Mouse (Mus musculus) cerebellum, adult 8-10 months (tissue): ENCODE measurements at regions not wholly inside any gene's neighbourhood (a gene's known extent, or its start where the extent isn't known, plus 50 kb on each side); places are given as distances from the start of the nearest gene placed in this dataset.

Experiments
- DNase-seq: peaks from one replicate; pipeline ENCODE4 v3.0.0; 2022

DNA sequence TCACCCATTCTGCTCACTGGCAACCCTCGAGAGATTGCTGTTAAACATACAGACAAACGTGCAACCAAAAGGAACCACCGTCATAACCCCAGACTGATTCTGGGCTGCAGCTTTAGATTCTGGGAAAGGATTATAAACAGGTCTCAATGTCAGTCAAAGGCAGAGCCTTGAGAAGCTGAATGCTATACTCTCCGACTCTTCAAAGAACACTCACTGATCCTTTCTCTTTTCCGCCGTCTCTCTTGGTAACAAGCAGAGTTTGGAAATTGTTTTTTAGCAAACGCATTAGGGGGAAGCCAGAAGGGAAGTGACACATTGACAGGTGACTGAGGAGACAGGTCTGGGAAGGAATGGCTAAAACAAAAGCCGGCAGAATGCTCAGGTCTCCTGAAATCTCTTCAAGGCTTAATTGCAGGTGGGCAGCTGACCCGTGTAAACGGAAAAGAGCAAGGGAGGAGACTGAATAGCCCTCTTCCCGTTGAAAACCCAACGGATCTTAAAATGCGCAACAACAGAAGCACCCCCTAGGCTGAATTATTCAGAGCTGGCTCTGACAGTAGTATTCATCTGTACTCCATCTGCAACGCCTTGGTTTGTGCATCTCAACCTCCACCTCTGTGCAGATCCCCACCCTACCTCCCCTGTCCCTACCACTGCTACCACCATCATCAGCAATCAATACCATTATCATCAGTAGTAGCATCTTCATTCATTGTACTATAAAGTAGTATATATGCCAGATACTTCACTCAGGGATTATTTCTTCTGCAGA, 219.6 kb downstream of the Tmem38b start:
- no peak for DNase-seq

DNA sequence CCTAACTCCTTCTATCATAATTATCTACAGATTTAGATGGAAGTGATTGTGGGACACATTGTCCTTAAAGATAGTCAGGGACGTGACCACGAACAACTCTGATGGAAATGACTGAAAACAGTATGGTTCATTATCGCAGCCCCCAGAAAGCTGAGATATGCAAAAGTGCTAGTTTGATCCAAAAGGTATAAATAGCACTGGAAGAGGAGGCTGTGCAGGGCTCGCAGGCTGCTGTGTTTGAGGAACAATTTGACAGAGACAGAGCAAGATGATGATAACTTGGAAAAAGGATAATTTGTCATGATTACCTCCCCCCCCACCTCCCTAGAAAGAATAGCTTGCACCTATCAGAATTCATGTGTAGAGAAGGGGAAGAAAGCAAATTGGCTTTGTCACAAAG, 238.5 kb downstream of the Tmem38b start:
- DNase-seq: no peak

GRCm38 (mm10) chr4:54071951-54072350, 246.1 kb downstream of the Tmem38b start:
- DNase-seq: no peak

DNA sequence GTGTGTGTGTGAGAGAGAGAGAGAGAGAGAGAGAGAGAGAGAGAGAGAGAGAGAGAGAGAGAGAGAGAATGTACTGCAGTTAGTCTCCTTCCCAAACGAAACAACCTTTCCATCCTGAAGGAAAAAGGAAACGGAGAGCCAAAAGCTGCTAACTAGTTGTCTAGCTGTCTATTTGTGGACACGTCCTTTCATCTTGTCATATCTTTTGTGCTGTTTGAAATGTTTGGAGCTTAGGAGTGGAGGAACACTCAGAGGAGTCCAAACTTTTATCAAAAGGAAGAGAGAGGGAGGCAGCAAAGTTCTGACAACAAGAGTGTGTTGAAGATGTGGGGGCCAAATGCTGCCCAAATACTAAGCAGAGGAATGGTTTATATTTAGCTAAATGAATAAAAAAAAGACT, 246.6 kb downstream of the Tmem38b start:
- DNase-seq: no peak

GRCm38 (mm10) chr4:54072932-54073331, 247.1 kb downstream of the Tmem38b start:
- DNase-seq: no peak

DNA sequence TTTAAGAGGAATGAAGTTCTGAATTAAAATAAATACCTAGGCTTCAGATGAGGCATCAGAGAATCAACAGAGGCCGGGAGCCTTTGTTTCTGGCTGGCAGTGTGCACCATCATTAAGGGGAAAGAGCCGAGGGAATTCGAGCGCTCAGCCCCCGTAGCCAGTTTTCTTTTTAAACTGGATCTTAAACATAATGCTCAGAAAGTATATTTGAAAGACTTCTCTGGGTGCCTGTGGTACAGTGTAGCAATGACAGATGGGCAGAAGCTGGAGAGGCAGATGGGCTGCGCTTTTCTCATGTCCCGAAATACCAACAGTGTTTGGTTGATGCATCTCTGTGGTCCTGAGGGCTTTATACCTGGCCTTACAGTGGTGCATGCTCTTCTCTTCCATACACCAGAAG, 247.6 kb downstream of the Tmem38b start:
- no peak for DNase-seq

DNA sequence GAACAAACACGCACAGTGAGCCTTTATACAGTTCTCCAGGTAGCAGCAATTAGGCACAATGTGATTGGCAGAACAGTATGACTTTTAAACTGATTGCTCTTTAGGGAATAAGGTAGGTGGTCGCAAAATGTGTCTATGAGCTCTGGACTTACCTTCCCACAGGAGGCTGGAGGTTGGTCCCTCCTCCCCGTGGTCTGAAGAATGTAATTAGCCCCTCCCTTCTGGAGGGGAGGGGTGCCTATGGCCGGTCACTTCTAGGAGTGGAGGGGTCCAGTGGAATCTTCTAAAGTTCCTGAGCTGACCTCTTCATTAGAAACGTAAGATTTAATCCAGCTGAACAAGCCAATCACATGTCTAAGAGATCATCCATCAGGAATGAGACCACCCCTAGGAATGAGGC, 248.4 kb downstream of the Tmem38b start:
- no peak for DNase-seq

- no peak for DNase-seq
Observed at GRCm38 (mm10) chr4:54080526-54080925, 254.7 kb downstream of the Tmem38b start.

DNA sequence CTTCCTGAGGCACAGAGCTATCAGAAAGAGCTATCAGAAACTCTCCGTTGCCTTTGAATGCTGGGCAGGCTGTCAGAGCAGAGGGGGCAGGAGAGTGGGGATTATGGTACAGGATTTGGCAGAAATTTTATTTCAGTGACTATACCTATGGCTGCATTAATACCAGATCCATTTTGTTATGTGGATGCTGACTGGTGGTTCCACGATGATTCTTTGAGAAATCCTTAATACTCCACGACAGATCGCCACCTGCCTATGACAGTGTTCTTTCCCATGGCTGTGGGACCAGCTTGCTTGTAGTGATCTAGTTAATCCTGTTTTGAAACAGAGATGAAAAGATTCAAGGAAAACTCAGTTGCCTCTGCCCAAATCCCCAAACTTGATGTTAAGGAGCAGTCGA, 255.6 kb downstream of the Tmem38b start:
- no peak for DNase-seq

GRCm38 (mm10) chr4:54084747-54085146, 258.9 kb downstream of the Tmem38b start:
- no peak for DNase-seq

GRCm38 (mm10) chr4:54094285-54094997, 268.6 kb downstream of the Tmem38b start:
- DNase-seq: no peak

GRCm38 (mm10) chr4:54095200-54095930, 269.5 kb downstream of the Tmem38b start:
- no peak for DNase-seq

- no peak for DNase-seq
Observed at GRCm38 (mm10) chr4:54097543-54097942, 271.7 kb downstream of the Tmem38b start.

GRCm38 (mm10) chr4:54100282-54100681, 274.4 kb downstream of the Tmem38b start:
- DNase-seq: no peak

GRCm38 (mm10) chr4:54106976-54107375, 281.1 kb downstream of the Tmem38b start:
- DNase-seq: no peak

DNA sequence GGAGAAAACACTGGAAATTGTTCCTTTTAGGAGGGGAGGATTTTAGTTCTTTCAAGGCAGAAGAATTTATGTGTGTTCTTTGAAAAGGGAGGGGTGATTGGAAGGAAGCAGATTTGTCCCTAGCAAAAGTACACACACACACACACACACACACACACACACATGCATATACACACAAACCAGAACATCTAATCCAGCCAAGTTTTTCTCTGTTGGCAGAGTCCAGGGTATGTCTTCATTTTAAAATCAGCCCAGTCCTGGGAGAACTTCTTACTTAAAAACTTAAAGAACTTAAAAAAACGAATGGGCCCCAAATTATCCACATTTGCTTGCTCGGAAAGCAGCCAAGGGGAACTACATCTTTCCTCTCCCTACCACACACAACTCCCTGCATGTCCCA, 290.5 kb downstream of the Tmem38b start:
- no peak for DNase-seq

GRCm38 (mm10) chr4:54118179-54118846, 292.5 kb downstream of the Tmem38b start:
- no peak for DNase-seq

DNA sequence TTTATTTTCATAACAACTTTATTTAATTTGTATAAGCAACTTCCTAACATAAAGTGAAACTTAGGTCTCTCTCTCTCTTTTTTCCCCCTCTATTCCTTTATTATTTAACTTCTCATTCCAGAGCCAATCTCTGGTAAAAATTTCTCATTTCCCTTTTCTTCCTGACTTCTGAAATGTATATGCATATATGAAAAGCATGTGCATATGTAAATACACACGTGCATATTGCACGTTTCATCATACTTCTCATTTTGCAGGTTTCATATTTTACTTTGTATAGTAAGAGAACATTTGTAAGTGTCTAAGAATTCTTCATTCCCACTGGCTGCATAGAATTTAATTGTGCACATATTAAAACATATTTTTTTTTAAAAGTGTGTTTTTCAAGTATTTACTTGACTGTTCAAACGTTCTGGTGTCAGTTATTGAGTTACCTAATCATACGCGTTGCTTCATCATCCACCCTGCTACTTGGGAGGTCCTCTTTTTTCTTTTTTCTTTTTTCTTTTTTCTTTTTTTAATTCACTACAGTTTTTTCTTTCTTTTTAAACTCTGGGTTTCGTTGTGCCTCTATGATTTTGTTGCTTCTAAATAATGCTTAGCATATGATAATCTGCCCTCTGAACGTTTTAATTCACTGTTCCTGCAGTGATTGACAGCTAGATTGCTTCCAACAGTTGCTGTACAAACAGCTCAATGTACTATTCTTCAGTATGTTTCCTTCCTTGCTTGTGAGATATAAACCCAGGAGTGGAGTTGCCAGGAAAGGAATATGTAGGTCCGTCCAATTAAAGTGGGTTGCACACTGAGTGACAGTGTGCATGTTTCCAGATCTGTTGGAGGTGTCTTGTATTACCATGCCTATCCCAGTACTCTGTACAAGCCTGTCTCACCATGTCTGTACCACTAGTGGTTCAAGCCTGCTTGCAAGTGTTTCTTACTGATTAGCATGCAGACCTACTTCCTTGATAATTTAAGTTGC, 303.2 kb downstream of the Tmem38b start:
- no peak for DNase-seq

- no peak for DNase-seq
Observed at GRCm38 (mm10) chr4:54156146-54156545, 330.3 kb downstream of the Tmem38b start.

DNA sequence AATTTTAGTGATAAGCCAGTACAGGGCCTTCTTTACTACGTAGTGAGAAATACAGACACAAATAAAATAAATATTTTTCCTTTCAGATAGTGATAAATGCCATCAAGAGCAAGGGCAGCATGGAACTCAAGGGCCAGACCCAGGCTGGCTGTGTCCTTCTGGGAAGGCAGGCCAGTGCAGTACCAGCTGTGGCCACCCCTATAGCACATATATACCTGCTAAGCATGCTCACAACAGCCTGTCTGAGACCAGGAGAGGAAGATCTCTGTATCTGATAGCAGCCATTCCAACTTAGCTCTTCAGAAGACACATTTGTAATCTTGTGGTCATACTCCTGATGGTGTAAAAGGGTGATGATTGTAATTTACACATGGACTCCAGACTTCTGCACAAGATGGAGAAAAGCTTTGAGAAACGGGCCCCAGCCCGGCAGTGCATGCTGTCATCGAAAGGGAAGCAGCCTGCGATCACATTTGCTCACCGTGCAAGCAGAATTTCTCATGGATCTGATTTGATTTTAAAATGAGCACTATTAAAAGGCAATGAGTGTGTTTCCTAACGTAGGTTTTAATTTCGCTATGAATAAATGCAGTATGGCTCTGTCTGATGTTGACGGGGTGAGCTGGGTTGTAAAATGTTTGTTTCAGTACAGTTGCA, 335.6 kb downstream of the Tmem38b start:
- no peak for DNase-seq

DNA sequence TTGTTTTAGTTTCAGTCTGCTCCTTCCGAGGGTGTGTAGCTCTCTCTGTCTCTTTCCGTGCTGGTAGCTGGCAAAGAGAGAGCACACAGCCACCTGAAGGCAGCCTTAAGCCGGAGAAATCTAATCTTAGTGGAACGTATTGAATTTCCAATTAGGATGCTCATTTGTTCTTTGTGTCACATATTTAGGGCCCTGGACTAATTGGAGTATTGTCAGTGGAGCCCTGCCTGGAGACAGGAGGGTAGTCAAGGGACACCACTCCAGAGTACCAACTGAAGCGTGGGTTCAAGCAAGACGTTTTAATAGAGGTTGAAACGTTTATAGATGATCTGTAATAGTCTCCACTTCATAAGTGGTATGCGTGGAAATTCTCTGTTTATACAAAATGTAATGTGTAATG, 336.5 kb downstream of the Tmem38b start:
- DNase-seq: no peak
